Mouse (Mus musculus) embryonic fibroblast, embryonic 13.5 days (primary cell): ENCODE results near the gene Gsta2.
"Not testable (repeated sequence)": the region's sequence is repeated elsewhere in the genome, so short reads cannot be mapped to it uniquely, and the experiment has no call there.

Source experiments
- CTCF ChIP-seq: IDR thresholded peaks from 2 replicates; pipeline ENCODE4 v1.5.1; 2011; ENCODE audit warnings: mild to moderate bottlenecking, control low read depth, low read length, moderate library complexity, borderline replicate concordance; ENCODE audit not compliant: insufficient read depth
- POLR2A ChIP-seq: IDR thresholded peaks from 2 replicates; pipeline ENCODE4 v1.6.1; 2011; ENCODE audit warnings: low read depth, mild to moderate bottlenecking, control low read depth, low read length, moderate library complexity

- not testable (repeated sequence) for TF ChIP-seq CTCF, POLR2A
Observed at GRCm38 (mm10) chr9:78299143-78299542, 56.4 kb downstream of the Gsta2 start.
